Mouse (Mus musculus): ENCODE data around the gene Cipc.

Cipc gene

DNA sequence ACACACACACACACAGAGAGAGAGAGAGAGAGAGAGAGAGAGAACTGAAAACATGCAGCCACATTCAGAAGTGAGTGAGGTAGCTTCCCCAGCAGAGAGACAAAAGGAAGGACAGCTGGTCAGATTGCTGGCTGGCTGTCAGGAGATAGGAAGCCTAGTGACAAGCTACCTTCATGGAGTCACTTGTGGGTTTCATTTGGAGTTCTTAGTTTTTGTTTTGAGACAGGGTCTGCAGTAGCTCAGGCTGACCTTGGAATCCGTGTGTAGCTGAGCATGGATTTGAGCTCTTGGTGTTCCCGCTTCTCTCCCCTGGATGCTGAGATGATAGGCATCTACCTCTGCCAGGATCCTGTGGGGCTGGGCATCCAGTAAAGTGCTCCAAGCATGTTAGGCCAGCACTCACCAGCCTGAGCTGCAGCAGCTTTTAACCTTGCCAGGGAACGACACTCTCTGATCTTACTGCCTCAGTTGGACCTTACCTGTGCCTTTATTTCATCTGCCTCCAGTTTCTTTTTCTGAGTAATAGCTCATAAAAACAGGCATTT is 14.0 kb downstream of the Cipc start:
- no peak for DNase-seq (ENCODE audit: low spot score)

DNA sequence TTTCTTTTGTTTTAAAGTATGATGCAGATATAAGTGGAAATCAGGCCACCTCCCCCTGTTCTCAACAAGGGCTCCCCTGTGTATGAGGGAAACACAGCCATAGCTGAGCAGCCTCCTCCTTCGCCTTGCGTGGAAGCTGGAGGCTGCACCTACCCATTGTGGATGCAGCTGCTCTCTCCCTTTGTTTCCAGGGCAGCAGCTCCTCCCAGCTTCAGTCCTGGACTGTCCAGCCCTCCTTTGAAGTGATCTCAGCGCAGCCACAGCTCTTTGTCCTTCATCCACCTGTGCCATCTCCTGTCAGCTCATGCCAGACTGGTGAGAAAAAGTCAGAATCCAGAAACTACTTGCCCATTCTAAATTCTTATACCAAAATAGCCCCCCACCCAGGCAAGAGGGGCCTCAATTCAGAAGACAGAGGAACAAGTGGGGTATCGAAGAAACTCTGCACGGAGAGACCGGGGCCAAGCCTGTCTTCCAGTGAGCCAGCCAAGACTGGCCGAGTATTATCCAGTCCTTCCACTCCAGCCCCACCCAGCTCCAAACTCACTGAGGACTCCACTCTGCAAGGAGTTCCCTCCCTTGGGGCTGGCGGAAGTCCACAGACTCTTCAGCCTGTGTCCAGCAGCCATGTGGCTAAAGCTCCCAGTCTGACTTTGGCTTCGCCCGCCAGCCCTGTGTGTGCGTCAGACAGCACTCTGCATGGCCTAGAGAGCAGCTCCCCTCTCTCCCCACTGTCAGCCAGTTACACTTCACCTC is 14.9 kb downstream of the Cipc start:
- DNase-seq (ENCODE audit: low spot score), result no peak

DNA sequence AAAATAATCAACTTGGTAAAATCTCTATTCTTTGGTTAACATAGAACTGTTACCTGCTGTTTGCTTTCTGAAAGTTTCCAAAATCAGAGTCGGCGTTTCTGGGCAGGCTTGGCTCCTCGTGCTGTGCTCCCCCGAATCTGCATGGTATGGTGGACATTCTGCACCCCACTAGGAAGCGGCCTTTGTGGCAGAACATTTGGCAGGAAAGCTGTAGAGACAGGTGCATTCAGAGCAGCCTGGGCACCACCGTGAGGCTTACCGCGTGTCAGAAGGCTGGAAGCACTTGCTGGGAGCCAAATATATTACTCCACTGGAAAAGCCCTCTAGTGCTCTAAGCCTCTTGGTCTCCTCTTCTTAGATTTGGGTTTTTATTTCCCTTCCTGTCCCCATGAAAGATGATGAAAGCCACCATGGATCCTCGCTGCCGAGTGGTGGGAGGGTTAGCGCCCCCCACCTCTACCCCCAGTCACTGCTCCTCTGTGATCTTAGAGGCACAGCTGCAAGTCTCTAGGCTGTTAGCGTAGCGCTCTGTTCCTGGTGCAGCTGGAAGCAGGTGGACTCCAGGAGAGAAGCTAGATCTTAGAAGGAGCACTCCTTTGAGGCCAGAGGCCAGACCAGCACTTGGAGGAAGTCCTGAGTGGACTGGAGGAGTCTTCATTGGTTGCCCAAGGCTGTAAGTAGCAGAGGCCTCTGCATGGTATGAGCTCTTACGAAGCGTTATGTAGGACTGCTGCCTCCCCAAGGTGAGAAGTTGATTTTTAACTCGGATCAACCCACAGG is 17.6 kb downstream of the Cipc start:
- no peak for DNase-seq (ENCODE audit: low spot score)

- no peak for DNase-seq (ENCODE audit: low spot score)
Measured at GRCm38 (mm10) chr12:86965237-86965799, 18.5 kb downstream of the Cipc start.

DNA sequence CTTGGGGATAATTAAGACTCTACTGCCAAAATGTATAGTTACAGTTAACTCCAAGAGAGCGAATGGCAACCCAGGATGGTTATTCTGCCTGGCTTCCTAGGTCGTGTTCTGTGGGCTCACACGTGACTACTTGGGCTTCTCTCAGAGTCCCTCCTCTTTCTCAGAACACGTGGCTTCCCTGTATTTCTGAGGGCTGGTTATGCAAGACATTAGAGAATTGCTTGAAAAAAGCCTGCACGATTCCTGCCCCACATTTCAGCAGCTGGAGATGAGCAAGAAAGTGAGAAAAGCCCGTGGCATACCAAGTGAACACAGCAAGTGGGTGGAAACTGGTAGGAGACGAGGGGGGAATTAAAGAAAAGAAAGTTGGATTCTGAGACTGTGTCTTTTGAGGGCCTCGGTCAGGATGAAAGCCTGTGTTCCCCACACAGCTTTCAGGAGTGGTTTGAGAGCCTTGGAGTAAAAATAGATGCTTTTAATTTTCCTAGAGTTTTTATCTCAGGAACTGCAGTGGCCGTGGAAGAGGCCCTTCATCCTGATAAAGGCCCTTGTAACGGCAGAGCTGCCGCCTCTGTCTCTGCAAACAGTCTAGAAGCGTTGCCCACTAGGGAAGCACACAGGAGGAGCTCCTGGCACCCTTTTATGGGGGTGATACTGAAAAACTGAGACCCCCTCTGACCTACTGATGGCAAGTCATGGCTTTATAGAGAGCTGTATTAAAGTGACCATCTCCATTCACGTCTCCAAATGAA is 21.8 kb downstream of the Cipc start:
- DNase-seq (ENCODE audit: low spot score), result peak; percentile 58

DNA sequence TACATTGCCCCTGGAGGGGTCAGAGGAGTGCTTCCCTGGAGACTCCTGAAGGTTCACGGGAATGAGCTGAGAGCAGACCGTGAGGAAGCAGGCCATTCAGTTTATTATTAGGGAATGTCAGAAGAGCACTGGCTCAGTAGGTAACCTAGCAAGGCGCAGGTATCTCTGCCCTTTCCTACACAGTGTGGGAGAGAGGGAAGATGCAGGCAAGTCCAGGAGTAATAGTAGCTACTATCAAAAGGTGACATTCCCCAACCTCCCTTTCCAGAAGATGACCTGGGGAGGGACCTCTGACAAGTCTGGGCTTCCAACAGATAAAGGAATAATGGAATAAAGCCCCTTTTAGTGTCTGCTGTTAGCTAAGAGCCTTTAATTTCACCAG is 22.4 kb downstream of the Cipc start:
- no peak for DNase-seq (ENCODE audit: low spot score)

- DNase-seq (ENCODE audit: low spot score), result no peak
Measured at GRCm38 (mm10) chr12:86971089-86971488, 24.2 kb downstream of the Cipc start.

DNA sequence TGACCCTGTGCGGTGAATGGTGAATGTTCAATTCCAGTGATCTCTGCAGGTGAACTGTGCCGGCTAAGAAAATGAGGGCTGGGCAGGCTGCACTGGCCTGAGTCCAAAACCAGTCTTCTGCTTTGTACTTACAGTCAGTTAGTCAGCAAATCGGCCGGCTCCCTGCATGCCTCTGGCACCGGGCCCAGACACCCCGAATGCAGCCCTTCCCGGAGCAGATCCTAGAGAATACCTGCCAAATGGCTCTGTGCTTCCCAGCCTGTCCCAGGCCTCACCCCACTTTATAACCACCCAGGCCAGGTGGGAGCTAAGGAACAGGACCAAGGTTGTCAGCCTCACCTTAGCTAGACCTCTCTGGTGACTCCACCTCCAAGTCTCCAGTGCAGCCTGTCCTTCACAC is 26.4 kb downstream of the Cipc start:
- peak; percentile 63 for DNase-seq (ENCODE audit: low spot score)

GRCm38 (mm10) chr12:86973706-86974105 is 26.9 kb downstream of the Cipc start:
- DNase-seq (ENCODE audit: low spot score), result no peak

- peak; percentile 83 for DNase-seq (ENCODE audit: low spot score)
Measured at GRCm38 (mm10) chr12:86974387-86975288, 27.8 kb downstream of the Cipc start.

- no peak for DNase-seq (ENCODE audit: low spot score)
Measured at GRCm38 (mm10) chr12:86975761-86976160, 28.9 kb downstream of the Cipc start.

DNA sequence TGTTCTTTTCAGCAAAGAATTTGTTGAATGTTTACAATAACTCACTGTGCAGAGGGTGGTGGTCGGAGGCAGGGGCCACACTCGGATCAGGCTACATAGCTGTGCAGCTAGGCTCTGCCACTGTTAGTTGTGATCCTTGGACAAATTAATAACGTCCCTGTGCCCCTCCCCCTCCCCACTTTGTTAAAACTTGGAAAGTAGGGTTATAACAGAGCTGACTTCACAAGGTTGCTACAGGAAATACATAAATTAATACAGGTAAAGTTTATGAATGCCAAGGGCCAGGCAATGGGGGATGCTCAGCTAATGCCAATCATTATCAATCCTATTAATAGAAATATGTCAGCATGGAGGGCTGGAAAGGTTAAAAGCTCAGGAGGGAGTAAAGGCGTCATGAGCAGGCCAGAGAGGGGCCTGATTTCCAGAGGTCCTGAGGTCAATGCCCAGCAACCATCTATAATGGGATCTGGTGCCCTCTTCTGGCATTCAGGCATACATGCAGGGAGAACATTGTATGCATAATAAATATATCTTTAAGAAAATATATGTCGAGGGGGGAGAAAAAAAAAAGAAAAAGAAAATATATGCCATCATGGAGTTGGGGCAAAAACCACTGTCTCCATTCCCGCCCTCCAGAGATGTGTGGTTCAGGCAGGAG is 29.8 kb downstream of the Cipc start:
- DNase-seq (ENCODE audit: low spot score), result no peak

DNA sequence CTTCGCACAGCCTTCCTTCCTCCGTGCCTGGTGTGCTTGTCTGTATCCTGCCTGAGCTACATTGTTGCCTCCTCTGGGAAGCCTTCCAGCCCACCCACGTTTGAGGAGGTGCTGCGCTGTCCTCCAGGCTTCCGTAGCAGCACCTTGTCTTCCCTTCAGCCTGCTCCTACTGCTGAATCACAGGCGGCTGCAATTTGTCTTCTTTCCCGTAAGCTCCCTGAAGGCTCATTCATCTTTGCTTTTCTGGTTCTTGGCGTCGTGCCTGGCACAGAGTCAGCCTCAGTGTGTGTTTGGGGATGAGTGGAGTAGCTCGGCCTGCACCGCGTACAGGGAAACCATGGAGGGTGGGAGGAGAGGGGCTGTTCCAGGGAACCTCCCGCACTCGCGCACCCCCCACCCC is 31.0 kb downstream of the Cipc start:
- DNase-seq (ENCODE audit: low spot score), result peak; percentile 66

- no peak for DNase-seq (ENCODE audit: low spot score)
Measured at GRCm38 (mm10) chr12:86981180-86981579, 34.3 kb downstream of the Cipc start.

- DNase-seq (ENCODE audit: low spot score), result peak; percentile 63
Measured at GRCm38 (mm10) chr12:86983470-86984193, 36.8 kb downstream of the Cipc start.

GRCm38 (mm10) chr12:86984194-86984555 is 37.3 kb downstream of the Cipc start:
- no peak for DNase-seq (ENCODE audit: low spot score)

- no peak for DNase-seq (ENCODE audit: low spot score)
Measured at GRCm38 (mm10) chr12:86986562-86986961, 39.7 kb downstream of the Cipc start.

GRCm38 (mm10) chr12:86988227-86988626 is 41.4 kb downstream of the Cipc start:
- DNase-seq (ENCODE audit: low spot score), result no peak

- no peak for DNase-seq (ENCODE audit: low spot score)
Measured at GRCm38 (mm10) chr12:86989378-86989777, 42.5 kb downstream of the Cipc start.
